Mouse (Mus musculus) stomach, postnatal 0 days (tissue): ENCODE data around the gene Ces5a.

Source experiments
- CTCF ChIP-seq: IDR thresholded peaks from 2 replicates; pipeline ENCODE4 v1.5.1; 2016; ENCODE audit warnings: antibody characterized with exemption, low read depth, mild to moderate bottlenecking, moderate library complexity
- EP300 ChIP-seq: optimal IDR thresholded peaks from 2 replicates; pipeline ENCODE3; 2016; ENCODE audit warnings: antibody characterized with exemption

GRCm38 (mm10) chr8:93571369-93571985 lies 35.8 kb upstream of the Ces5a start:
- TF ChIP-seq CTCF (no peak), EP300 (no peak)
